Mouse (Mus musculus): ENCODE measurements at regions not wholly inside any gene's neighbourhood (a gene's known extent, or its start where the extent isn't known, plus 50 kb on each side); places are given as distances from the start of the nearest gene placed in this dataset.

DNA sequence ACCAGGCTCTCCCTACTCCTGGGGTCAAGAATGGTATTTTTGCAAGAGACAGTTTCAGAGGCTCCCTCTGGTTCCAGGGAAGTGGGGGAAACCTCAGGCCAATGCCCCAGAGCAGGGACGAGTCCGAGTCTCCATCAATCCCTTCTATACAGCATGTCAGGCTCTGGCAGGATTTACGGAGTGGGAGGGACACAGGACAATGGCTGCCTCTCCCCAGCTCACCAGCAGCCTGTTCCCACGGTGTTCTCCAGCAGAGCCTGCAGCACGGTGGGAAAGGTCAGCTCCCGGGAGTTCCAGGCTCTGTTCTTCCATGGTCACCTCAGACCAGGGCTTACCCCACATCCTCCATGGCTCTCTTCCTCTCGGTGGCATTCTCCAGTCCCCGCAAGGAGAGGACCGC lies 64.6 kb upstream of the Hs6st1 start:
- WGBS = 18% methylated on average over 9 of the region's 9 CpGs
- Histone ChIP-seq H3K27me3 (ENCODE audit: insufficient read depth, poor library complexity, severe bottlenecking) (no peaks in the 10 kb centered on the region), H3K9me3 (no peaks in the 10 kb centered on the region), H3K4me1 (replicated peaks) (peaks cover 30% of the 10 kb centered on the region), H3K4me3 (no peak overlapping the region), H3K27ac (peak overlapping the region; percentile 85), H3K36me3 (no peaks in the 10 kb centered on the region)
- peak; percentile 41 for DNase-seq (ENCODE audit: low spot score)

DNA sequence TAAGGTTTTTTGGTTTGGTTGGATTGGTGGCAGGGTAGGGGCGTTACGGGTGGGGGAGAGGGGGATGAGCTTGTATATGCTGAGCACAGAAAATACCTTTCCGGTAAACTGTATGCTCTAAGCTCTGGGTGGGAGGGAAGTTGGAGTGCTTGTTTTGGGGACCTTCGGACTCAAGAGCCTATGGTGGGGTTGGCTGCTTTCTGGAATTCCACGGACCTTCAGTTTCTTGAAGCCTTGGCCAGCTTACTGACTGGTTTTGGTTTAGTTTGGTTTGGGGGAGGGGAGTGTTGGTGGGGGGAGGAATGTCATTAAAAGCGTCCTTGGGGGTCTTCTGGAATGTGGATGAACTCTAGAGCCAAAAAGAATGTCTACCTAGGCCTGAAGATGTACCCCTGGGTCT lies 59.6 kb upstream of the Hs6st1 start:
- no peaks in the 10 kb centered on the region for H3K36me3 ChIP-seq
- no peaks in the 10 kb centered on the region for H3K27me3 ChIP-seq (ENCODE audit: insufficient read depth, poor library complexity, severe bottlenecking)
- H3K4me1 ChIP-seq (replicated peaks) = peaks cover 14% of the 10 kb centered on the region
- WGBS = 93% methylated on average over 6 of the region's 6 CpGs
- H3K27ac ChIP-seq = no peak overlapping the region
- no peaks in the 10 kb centered on the region for H3K9me3 ChIP-seq
- H3K4me3 ChIP-seq = no peak overlapping the region
- DNase-seq (ENCODE audit: low spot score) = no peak

GRCm38 (mm10) chr1:36009010-36009619 lies 59.1 kb upstream of the Hs6st1 start:
- no peak overlapping the region for H3K27ac ChIP-seq
- H3K4me3 ChIP-seq = no peak overlapping the region
- H3K9me3 ChIP-seq = no peaks in the 10 kb centered on the region
- H3K4me1 ChIP-seq (replicated peaks) = peaks cover 14% of the 10 kb centered on the region
- WGBS = 82% methylated on average over 6 of the region's 6 CpGs
- no peaks in the 10 kb centered on the region for H3K36me3 ChIP-seq
- no peaks in the 10 kb centered on the region for H3K27me3 ChIP-seq (ENCODE audit: insufficient read depth, poor library complexity, severe bottlenecking)
- DNase-seq (ENCODE audit: low spot score) = no peak

DNA sequence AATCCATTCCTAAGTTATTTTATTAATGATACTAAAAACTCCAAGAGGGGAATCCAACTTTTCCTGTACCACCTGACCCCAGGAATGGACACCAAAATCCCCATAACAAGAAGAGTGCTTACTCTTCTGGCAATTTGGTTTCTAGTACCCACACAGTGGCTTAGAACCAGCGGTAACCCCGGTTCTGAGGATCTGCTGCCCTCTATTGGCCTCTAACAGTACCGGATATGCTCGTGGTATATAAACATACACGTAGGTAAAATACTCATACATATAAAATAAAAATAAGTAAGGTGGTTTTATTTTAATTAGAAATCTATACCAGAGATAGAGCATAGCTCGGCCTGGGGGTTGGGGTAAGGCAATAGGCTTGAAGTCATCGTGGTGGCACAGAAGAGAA lies 58.0 kb upstream of the Hs6st1 start:
- Histone ChIP-seq H3K9me3 (no peaks in the 10 kb centered on the region), H3K4me1 (replicated peaks) (peaks cover 8% of the 10 kb centered on the region), H3K27me3 (ENCODE audit: insufficient read depth, poor library complexity, severe bottlenecking) (no peaks in the 10 kb centered on the region), H3K4me3 (no peak overlapping the region), H3K36me3 (no peaks in the 10 kb centered on the region), H3K27ac (no peak overlapping the region)
- DNase-seq (ENCODE audit: low spot score) = no peak
- 86% methylated on average over 7 of the region's 7 CpGs for WGBS

- DNase-seq (ENCODE audit: low spot score) = no peak
- H3K9me3 ChIP-seq = no peaks in the 10 kb centered on the region
- no peaks in the 10 kb centered on the region for H3K36me3 ChIP-seq
- WGBS = 84% methylated on average over 12 of the region's 12 CpGs
- peaks cover 13% of the 10 kb centered on the region for H3K4me1 ChIP-seq (replicated peaks)
- no peaks in the 10 kb centered on the region for H3K27me3 ChIP-seq (ENCODE audit: insufficient read depth, poor library complexity, severe bottlenecking)
- no peak overlapping the region for H3K4me3 ChIP-seq
- no peak overlapping the region for H3K27ac ChIP-seq
Observed at GRCm38 (mm10) chr1:36010834-36011233, 57.4 kb upstream of the Hs6st1 start.

- Histone ChIP-seq H3K9me3 (no peaks in the 10 kb centered on the region), H3K27me3 (ENCODE audit: insufficient read depth, poor library complexity, severe bottlenecking) (no peaks in the 10 kb centered on the region), H3K27ac (no peak overlapping the region), H3K4me1 (replicated peaks) (peaks cover 20% of the 10 kb centered on the region), H3K36me3 (no peaks in the 10 kb centered on the region), H3K4me3 (no peak overlapping the region)
- no peak for DNase-seq (ENCODE audit: low spot score)
- 82% methylated on average over 9 of the region's 9 CpGs for WGBS
Observed at GRCm38 (mm10) chr1:36012081-36012765, 56.0 kb upstream of the Hs6st1 start.

DNA sequence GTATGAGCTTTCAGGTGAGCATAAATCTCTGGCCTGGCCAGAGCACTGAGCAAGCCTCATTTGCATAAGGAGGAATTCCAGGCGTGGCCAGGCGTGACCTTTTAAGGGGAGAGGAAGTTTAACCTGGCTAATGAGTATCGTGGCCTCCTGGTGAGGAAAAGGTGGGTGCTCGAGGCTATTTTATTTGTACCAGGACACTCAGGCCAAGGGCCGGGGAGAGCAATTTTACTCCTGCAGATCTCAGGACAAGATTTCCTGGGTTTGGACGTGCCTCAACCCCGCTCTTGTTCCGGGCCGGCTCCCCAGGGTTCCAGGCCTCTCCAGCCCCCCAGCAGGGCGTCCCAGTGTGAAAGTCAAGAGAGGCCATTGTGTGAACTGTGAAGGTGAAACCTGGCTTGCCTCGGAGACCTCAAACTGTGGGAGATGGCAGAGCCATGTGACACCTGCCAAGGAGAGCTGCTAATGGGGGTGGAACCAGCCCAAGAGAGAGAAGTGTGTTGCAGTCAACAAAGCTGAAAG lies 54.3 kb upstream of the Hs6st1 start:
- Histone ChIP-seq H3K9me3 (no peaks in the 10 kb centered on the region), H3K27ac (peak overlapping the region; percentile 46), H3K4me1 (replicated peaks) (peaks cover 35% of the 10 kb centered on the region), H3K27me3 (ENCODE audit: insufficient read depth, poor library complexity, severe bottlenecking) (no peaks in the 10 kb centered on the region), H3K36me3 (no peaks in the 10 kb centered on the region), H3K4me3 (no peak overlapping the region)
- 23% methylated on average over 11 of the region's 11 CpGs for WGBS
- DNase-seq (ENCODE audit: low spot score) = no peak

GRCm38 (mm10) chr1:36014372-36014771 lies 53.8 kb upstream of the Hs6st1 start:
- 74% methylated on average over 7 of the region's 7 CpGs for WGBS
- Histone ChIP-seq H3K27me3 (ENCODE audit: insufficient read depth, poor library complexity, severe bottlenecking) (no peaks in the 10 kb centered on the region), H3K36me3 (no peaks in the 10 kb centered on the region), H3K4me3 (no peak overlapping the region), H3K4me1 (replicated peaks) (peaks cover 35% of the 10 kb centered on the region), H3K27ac (no peak overlapping the region), H3K9me3 (no peaks in the 10 kb centered on the region)
- DNase-seq (ENCODE audit: low spot score) = no peak

DNA sequence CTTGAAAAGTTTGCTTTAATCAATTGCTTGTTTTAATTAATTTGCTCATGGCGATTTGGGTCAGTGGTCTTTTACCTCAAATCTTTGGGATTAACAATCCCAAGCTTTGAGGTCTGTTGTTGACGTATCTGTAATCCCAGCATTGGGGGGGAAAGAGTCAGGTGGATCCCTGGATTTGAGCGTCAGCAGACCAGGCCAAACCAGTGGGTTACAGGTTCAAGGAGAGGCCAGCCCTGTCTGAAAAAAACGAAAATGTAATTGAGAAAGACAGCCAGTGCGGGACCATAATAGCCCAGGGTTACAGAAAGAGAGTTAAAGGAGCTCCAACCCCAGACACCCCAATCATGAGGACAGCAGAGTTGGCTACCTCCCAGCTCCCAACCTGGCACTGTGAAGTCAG lies 53.0 kb upstream of the Hs6st1 start:
- Histone ChIP-seq H3K4me1 (replicated peaks) (peaks cover 35% of the 10 kb centered on the region), H3K27me3 (ENCODE audit: insufficient read depth, poor library complexity, severe bottlenecking) (no peaks in the 10 kb centered on the region), H3K4me3 (no peak overlapping the region), H3K36me3 (no peaks in the 10 kb centered on the region), H3K9me3 (no peaks in the 10 kb centered on the region), H3K27ac (peak overlapping the region; percentile 69)
- no peak for DNase-seq (ENCODE audit: low spot score)
- WGBS = 88% methylated on average over 5 of the region's 5 CpGs

DNA sequence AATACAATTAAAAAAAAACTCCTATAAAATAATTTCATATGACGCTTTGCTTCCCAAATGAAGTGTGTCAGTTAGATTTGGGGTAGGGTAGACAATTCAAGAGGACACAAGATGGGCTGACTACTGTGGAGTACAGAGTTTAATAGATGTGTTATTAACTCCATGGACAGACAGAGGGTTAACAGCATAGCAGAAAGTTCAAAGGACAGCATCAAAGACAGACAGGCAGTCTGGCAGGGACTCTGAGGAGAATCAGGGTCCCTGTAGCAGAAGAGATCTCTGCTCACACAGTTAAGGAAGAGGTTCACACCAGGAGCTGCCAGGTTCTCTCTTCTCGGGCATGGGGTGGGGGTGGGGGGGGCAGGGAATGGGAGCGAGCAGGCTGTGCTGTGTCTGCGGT lies 51.6 kb upstream of the Hs6st1 start:
- no peaks in the 10 kb centered on the region for H3K36me3 ChIP-seq
- no peak overlapping the region for H3K4me3 ChIP-seq
- no peak for DNase-seq (ENCODE audit: low spot score)
- no peaks in the 10 kb centered on the region for H3K9me3 ChIP-seq
- H3K27me3 ChIP-seq (ENCODE audit: insufficient read depth, poor library complexity, severe bottlenecking) = no peaks in the 10 kb centered on the region
- peak overlapping the region; percentile 85 for H3K27ac ChIP-seq
- peaks cover 35% of the 10 kb centered on the region for H3K4me1 ChIP-seq (replicated peaks)
- 38% methylated on average over 4 of the region's 4 CpGs for WGBS

- peak overlapping the region; percentile 85 for H3K27ac ChIP-seq
Observed at GRCm38 (mm10) chr1:36017061-36017461, 51.1 kb upstream of the Hs6st1 start.

DNA sequence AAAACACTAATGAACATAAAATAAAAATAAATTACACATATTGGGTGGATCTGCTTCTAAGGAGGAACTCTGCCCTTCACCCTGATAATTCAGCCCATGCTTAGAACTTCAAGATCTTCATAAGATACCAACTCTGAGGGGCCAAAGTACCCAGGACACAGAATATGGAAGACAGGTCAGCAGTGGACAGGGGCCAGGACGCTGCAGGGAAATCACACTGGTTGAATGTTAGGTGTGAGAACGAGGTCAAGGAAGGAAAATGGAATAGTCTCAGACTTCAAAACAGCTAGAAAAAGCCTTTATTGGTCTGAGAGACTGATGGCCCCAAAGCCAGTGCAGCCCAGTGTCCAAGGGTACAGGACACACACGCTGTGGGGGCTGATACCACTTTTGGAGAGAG lies 50.5 kb upstream of the Hs6st1 start:
- WGBS = 43% methylated on average over 3 of the region's 3 CpGs
- peak overlapping the region; percentile 85 for H3K27ac ChIP-seq
- H3K36me3 ChIP-seq = no peaks in the 10 kb centered on the region
- no peak overlapping the region for H3K4me3 ChIP-seq
- DNase-seq (ENCODE audit: low spot score) = no peak
- peaks cover 3% of the 10 kb centered on the region; the same call in 1 of the 2 replicates for H3K9me3 ChIP-seq
- peaks cover 35% of the 10 kb centered on the region for H3K4me1 ChIP-seq (replicated peaks)
- no peaks in the 10 kb centered on the region for H3K27me3 ChIP-seq (ENCODE audit: insufficient read depth, poor library complexity, severe bottlenecking)

More at GRCm38 (mm10) chr1:36017061-36017461, 51.1 kb upstream of the Hs6st1 start:
- 8% methylated on average over 7 of the region's 7 CpGs for WGBS
- H3K9me3 ChIP-seq = no peaks in the 10 kb centered on the region
- H3K4me1 ChIP-seq (replicated peaks) = peaks cover 35% of the 10 kb centered on the region
- no peak overlapping the region for H3K4me3 ChIP-seq
- no peaks in the 10 kb centered on the region for H3K27me3 ChIP-seq (ENCODE audit: insufficient read depth, poor library complexity, severe bottlenecking)
- peak; percentile 69 for DNase-seq (ENCODE audit: low spot score)
- H3K36me3 ChIP-seq = no peaks in the 10 kb centered on the region
